Mouse (Mus musculus) megakaryocyte progenitor cell, adult 5-6 weeks (primary cell): ENCODE results near the gene Gnb1l. TPM values are rescaled to one million over a fixed set of nuclear protein-coding genes. Genes with fewer than 3 reads are reported as not detected.
A peak's percentile ranks its signal among the peaks of the same experiment; 100 is the strongest.

Experiments
- ATAC-seq: replicated peaks from 2 replicates; pipeline ENCODE4 v1.8.0; 2016; ENCODE audit warnings: mild to moderate bottlenecking, moderate TSS enrichment, inconsistent platforms; ENCODE audit not compliant: poor library complexity
- total RNA-seq, 2 experiments: library from RNA; stranded (forward) in 1 of 2; stranded (reverse) in 1 of 2; fragments of 157-497, 149-512 nt in 1 of 2; fragments of 200-1000 nt in 1 of 2; gene quantifications; 2 replicates each; pipeline versions ENCODE4 v1.2.3 to v1.2.4; 2015 to 2017

Gnb1l gene
- total RNA-seq, 2 experiments from 2014 or later: 2.4 to 7.3 TPM

DNA sequence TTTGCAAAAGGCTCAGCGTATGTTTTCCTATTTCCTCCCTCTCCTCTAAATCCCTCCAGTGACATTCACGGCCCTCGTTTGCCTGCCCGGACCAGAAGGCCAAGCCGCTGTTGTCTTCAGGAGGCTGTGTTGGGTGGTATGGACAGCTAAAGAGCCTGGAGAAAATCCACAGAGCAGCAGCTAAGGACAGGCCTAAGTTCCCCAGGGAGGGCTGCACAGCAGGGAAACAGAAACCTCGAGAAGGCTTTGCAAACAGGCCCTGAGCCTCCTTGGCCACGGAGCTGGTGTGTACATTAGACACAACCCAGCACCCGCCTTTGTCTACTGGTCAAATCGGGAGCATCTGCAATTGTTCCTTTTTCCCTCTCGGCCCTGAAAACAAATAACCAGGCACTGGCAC, 87.2 kb downstream of the Gnb1l start:
- ATAC-seq: no peak

DNA sequence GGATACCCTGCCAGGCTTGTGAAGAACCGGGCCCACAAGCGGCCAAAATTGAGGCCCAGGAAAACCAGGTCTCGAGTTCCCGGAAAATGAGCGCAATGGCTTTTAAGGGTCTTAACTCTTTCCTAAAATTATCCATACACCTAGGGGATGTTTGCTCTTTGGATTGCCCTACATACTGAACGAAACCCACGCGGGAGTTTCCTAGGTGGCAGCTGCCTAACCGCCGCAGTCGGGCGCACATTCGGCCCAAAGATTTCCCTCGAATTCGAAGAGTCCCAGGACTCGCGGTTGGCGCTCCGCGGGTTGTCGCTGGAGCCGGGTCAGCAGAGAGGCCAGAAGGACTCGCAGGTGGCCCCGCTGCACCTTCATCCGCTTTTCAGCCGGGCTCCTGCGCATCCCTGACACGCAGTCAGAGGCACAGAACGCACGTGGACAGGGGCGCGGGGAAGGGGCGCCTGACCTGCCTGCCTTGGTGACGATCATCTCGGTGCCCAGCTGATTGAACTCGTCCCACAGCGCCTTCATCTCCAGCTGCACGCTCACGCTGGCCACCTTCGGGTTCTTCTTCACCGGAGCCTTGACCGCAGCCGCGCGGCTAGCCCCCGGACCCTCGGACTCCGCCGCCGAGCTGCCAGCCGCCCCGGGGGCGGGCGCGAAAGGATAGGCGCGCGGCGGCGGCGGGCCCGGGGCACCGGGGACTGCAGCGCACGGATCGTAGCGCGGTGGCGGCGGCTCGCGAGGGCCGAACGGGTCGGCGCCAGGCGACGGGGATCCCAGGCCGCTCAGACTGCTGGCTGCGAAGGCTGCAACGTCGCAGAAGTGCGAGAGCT, 87.8 kb downstream of the Gnb1l start:
- no peak for ATAC-seq

DNA sequence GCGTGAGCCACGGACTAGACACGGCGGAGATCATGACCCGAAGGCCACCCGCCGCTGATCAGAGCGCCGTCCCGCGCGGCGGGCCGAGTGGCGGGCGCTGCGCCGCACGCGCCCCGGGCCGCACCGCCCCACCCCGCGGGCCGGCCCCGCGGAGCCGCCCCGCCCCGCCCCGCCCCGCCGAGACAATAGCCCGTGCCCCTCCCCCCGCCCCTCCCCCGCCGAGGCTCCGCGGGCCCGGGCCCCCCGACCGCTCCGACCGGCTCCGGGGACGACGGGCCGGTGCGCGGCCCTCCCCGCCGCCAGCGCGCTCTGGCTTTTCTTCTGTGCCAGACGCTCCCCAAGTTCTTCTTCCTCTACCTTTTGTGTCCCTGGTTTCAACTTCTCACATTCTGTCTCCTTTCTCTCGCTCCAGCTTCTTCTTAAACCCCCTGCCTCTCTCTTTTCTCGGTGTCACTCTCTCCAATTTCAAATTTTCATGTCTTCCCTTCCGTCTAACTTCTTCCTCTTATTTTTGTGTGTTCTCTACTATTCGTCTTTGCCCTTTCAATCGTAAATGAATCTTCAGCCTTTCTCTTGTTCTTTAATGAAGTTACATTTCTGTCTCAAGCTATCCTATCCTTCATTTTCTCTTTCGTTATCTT, 88.5 kb downstream of the Gnb1l start:
- no peak for ATAC-seq

DNA sequence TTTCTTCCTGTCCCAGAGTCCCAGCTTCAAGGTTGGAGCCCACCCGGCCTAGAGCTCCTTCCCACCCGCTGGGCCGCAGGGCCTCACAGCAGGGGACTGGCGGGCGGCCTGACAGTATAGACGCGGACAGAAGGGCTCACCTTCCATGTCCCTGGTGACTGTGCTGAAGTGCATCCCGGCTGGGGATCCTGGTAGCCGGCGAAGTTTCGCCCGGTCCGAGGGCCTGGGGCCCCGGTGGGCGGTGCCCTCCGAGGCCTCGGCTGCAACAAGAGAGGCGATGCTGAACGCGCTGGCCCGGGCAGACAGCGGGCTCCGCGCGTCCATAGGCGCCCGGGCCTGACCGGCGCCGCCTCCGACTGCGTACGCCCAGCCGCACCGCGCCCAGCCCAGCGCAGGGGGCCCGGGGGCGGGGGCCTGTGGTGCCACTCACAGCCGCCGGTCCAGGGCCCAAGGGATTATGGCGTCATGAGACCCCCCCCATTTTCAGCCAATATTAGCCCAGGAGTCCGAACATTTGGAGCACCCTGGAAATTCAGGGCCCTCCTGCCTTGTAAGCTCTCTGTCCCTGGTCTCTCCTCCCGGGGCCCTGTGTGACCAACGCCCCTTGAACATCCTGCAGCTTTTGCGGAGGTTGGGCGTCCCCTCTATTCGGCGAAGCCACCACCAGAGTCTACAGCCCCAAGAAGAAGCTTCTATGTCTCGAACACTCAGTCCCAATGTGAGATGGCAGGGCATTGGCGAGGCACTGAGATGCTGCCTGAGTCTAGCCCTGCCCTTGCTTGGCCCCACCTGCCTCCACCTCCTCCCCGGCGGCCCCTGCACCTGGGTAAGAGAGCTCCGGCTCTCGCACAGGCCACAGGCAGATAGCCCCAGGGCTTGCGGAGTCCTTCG, 89.6 kb downstream of the Gnb1l start:
- no peak for ATAC-seq

DNA sequence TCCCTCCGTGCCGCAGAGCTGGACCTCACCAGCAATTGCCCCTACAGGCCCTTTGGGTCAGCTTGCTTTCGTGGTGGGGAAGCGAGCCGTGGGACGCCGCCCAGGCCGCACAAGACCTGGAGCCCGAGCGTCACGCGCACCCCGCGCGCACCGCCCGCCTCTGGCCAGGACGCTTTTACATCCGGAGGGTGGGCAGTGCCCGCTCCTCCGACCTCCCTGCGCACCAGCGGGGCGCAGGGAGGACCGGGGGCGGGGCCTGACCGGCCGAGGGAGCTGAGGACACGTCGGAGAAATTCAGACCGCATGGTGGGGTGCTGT, 90.2 kb downstream of the Gnb1l start:
- ATAC-seq: no peak

DNA sequence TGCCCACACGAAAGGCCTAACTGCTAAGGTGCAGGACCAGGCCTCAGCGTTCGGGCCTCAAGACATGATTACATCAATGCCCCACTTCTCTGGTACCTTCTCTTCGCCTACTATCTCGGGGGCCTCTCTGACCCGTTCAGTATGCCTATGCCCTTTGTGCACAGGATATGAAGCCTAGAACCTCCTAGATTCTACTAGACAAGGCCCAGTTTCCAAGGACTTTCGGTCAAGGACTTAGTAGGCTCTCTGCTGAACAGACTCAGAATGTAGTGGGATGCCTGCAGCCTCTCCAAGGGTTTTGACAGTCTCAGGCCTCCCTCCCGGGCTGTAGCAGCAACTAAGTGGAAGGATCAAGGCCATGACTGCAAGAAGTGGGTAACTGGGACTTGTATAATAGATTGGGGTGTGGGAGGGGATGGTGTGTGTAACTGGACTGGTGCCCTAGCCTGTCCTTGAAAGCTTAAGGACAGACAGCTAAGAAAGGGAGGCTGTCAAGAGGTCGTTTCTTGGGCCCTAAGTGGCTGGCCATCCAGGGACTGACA, 90.6 kb downstream of the Gnb1l start:
- ATAC-seq: no peak

DNA sequence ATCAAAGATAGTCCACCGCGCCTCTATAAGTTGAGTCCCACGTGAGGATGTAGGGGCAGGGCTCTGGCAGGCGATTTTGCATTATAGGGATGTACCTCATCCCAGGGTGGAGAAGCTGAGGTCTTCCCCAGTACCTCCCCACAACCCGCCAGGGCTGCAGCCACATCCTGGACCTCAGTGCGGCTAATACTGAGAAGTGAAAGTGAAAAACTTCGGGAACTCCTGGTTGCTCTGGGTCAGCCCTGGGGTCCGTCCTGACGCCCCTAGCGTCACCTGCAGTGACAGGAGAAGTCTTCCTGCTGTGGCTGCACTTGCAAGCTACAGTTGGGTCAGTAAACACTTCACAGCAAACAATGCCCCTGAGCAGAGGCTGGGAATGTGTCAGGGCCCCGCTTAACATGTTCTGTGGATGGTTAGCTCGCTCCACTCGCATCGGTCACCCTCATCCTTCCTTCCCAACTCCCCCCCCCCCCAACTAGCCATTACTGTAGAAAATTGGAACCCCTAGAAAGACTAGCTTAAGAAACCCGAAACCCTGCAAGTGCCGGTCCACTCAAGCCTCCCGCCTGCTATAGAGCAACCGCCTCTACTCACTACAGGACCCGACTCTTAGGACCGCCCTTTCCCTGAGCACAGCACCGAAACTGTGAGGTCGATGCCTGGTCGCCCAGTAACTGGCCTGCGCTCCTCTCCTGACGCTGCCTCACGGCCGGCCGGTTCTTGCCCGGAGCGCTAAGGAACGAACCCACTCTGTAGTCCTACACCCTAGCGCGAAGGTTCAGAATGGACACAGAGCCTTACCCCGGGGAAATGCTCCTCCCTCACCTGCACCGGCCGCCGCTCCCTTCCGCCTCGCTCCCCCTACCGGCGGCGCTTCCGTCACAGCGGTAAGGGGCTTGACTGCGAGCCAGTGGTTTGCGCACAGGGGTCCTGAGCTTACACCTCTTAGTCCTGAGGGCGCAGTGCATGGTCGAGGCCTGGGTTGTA, 91.6 kb downstream of the Gnb1l start, which contains the start of gene Tbx1:
Gene Tbx1, minus strand, starts transcription at position 868 of the 987 bp plus-strand sequence.
- peak; percentile 45 for ATAC-seq

DNA sequence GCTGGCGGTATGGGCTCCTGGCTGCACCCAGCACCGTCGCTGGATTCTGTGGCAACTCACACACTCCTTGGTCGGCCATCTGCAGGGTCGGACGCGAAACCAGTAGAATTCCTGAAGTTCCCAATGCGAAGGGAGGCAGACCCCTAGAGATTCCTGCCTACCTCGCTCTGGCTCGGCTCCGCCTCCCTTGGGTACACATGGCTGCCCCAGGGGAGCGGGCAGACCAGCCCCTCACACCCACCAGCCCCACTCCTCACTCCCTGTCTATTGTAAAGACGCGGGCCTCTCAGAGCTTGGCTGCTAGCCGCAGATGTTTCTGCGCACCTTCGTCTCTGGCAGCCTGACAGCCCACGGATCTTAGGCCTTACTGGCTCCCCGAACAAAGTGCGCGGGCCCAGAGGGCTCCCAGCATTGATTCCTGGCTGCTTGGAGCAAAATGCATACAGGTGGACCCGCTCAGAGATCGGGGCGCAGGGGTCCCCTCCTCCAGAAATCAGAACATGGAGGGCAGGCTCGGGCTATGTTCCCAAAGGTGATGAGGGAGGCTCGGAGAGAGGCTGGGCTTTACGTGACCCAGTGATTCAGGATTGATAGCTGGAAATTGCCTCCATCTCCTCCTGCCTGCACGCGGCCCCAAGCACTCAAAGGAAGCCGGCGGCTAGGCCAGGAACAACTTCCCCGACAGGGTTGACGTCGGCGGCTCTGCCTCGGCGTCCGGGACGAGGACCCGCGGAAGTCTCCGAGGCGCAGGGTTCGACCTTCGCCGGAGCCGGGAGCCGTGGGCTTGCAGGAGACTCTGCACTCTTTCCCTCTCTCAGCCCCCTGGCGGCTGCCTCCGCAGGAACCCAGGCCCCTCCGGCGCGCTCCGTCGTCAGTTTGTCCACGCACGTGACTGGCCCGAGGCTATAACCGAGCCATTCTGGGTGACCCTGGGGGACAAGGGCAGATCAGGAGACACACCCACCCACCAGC, 92.8 kb downstream of the Gnb1l start:
- ATAC-seq: peak; percentile 43

DNA sequence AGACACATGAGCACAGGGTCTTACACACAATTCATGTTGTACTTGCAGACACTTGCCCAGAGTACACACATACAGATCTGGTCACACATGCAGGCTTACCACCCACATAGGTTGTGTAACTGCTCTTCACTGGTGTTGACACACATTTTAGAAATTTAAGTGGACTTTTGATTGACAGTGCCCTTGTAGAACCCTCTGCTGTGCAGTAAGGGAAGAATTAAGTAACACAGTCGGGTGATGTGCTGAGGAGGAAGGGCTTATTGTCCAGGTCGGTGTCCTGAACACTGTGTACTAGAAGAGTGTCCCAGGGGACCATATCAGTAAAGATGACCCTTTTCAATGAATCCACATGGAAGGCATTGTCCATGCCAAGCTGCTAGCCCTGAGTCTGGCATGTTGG, 95.4 kb downstream of the Gnb1l start:
- ATAC-seq: no peak

DNA sequence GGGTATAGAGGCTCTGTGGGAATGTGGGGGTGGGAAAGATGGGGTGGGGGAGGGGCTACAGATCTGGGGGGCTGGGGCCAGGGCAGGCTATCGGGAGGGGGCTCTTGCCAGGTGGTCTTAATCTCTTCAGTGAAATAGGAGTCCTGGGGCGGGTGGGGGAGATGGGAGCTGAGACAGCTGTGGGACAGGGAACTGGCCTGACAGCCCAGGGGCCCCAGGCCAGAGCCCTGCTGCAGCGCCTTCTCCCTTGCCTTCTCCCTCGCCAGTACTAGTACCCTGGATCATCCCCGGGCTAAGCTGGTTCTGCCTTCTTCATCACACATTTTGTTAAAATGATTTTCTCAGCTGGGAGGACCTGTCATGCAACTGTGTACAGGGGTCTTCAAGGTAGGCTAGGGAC, 97.7 kb downstream of the Gnb1l start:
- ATAC-seq: no peak

DNA sequence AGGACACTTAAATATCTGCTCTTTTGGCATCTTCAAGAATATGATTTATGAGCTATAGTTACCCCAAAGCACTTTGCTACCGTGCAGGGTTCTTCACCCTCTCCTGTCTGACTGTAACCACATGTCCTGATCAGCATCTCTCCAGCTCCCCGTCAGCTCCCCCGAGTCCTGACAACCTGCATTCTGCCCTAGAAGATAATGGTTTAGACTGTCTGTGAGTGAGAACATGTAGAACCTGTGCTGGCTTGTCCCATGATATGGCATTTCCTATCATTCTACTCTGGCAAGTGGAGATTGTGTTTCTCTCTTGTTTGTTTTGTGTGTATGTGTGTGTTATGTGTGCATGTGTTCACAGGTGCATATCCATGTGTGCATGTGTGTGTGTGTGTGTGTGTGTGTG, 99.5 kb downstream of the Gnb1l start:
- ATAC-seq: peak; percentile 73

DNA sequence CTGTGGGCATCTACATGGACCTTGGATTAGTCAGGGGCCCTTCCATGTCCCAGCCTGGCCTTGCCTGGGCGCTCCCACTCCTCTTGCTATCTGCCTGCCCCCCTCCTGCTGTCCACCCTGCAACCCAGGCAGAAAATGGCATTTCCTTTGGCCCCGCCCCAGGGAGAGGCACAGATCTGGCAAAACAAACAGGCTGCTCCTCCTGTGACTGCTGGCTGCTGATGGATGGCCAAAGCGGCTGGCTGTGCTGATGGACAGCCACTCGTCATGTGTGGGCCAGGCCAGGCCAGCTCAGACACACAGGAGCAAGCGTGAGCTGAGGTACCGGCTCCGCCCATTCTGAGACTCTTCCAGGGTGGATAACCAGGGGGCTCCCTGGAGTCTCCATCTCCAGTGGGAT, 102.9 kb downstream of the Gnb1l start:
- no peak for ATAC-seq

DNA sequence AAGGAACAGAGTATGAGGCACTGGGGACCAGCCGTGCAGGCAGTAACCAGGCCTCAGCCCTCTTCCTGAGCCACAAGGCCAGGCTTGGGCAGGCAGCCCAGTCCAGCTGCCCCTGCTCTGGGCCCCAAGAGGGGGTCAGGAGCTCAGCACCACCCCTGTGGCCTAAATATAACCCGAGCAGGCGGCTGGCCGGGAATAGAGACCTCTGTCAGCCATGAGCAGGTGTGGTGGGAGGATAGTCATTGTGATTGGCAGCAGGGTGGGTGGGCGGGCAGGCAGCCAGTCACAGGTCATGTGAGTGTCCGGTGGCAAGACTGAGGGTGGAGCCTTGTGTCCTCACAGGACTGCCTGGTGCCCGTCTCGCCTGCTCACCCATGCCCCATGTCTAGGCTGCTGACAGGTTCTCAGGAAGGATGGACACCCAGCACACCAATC, 105.8 kb downstream of the Gnb1l start:
- no peak for ATAC-seq

DNA sequence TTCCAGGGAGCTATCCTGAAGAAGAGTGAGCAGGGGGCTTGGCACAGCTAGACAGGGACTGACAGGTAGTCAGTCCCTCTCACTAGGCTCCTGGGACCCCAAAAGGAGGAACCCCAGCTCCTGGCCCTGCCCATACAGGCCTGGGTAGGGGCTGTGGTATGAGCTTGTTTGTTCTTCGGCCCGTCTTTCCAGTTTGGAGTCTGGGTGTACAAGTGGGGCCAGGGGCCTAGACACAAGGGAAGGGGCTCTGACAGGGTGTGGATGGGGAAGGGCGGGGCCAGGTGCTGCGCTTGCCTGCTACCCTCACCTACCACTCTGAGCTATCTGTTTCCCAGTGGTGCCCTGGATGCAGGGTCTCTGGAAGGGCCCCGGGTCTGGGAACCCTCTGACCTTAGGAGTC, 107.2 kb downstream of the Gnb1l start:
- no peak for ATAC-seq

DNA sequence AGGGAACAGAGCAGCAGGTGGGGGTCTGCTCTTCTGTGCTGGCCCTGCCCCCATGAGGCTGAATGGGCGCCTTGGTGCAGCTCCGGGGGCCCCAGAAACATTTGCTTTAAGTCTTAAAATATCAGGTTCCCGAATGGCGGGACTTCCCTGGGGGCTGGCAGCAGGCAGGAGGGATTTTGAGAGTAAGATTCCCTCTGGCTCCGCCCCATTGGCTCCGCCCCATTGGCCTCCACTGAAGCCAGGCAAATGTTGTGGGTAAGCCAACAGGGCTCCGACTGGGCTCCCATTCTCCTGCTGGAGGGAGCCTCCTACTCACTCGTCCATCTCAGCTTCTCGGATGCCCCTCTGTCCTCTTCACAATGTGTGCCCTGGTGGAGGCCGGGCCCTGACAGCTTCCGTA, 109.7 kb downstream of the Gnb1l start:
- no peak for ATAC-seq

DNA sequence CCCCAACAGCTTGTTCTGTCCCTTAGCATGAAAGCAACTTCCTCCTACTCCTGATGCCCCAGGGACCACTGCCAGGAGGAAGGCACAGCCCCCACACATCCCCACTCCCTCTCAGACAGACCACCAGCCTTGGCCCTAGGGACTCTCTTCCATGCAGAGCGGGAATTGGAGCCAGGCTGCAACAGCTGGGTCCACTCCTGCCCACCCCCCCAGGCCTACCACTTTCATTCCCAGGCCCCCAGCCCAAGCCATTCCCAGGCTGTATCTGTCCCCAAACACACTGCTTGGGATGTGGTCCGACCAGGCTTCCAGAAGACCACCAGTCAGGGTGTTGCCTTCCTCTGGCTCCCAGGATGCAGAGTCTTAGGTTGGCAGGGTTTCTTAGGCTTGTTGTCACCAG, 110.6 kb downstream of the Gnb1l start:
- no peak for ATAC-seq

DNA sequence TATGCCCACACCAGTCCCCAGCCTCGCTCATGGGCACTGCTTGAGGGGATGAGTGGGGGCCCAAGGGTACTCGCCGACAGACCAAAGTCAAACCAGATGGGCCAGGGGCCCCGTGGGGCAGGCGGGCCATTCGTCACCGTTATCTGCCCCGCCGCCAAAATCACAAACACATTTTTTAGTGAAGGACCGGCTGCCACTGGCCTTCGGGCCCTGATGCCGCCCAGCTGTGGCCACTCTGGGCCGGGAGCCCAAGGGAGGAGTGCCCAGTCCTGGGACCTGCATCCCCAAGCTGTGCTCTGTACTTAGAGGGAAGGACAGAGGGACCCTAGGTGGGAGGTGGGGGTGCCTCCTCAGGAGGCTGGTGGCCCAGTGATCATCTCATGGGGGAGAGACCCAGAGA, 113.2 kb downstream of the Gnb1l start:
- ATAC-seq: no peak

DNA sequence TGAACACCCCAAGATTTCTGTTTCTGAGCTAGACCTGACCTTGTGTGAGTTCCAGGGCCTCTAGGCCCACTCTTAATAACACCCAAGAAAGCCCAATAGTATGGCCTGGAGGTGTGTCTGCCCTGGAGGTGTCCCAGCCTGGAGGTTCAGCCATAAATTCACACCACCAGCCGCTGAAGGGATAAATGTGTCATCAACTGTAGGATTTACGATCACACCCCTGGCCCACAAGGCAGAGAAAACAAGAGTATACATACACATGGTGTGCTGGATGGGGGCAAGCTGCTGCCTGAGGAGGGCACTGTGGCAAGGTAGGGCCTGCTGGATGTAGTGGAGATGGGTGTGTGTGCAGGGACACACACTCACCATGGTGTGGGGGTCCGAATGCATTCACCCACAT, 114.8 kb downstream of the Gnb1l start:
- ATAC-seq: no peak
